Mouse (Mus musculus) limb, embryonic 15.5 days (tissue): ENCODE results near the gene Defb39. TPM values are rescaled to one million over a fixed set of nuclear protein-coding genes. Genes with fewer than 3 reads are reported as not detected.

Experiments used
- ATAC-seq: fragments of 200-750 bp; cut with Nextera tagmentation; 2 replicates; pipeline ENCODE4 v1.8.0; 2017; ENCODE audit warnings: low read depth, moderate TSS enrichment; ENCODE audit not compliant: insufficient number of reproducible peaks, low FRiP score, low TSS enrichment
- H3K27ac ChIP-seq: fragments of 300-500 bp; sonication (generic); 2 replicates; pipeline ENCODE4 v1.5.1; 2015; ENCODE audit warnings: moderate library complexity, mild to moderate bottlenecking, inconsistent platforms
- H3K27me3 ChIP-seq: fragments of 300-500 bp; sonication (generic); 2 replicates; pipeline ENCODE4 v1.6.1; 2015; ENCODE audit warnings: inconsistent platforms
- H3K36me3 ChIP-seq: fragments of 300-500 bp; sonication (generic); 2 replicates; pipeline ENCODE4 v1.6.1; 2015; ENCODE audit warnings: inconsistent platforms
- H3K4me1 ChIP-seq: fragments of 300-500 bp; sonication (generic); 2 replicates; pipeline ENCODE4 v1.6.1; 2015; ENCODE audit warnings: inconsistent platforms
- H3K4me2 ChIP-seq: fragments of 300-500 bp; sonication (generic); 2 replicates; pipeline ENCODE4 v1.6.1; 2015; ENCODE audit warnings: mild to moderate bottlenecking, inconsistent platforms
- H3K4me3 ChIP-seq: fragments of 300-500 bp; sonication (generic); 2 replicates; pipeline ENCODE4 v1.5.1; 2015; ENCODE audit warnings: mild to moderate bottlenecking, inconsistent platforms
- H3K9ac ChIP-seq: fragments of 300-500 bp; sonication (generic); 2 replicates; pipeline ENCODE4 v1.6.1; 2015; ENCODE audit warnings: inconsistent platforms
- H3K9me3 ChIP-seq: fragments of 300-500 bp; sonication (generic); 2 replicates; pipeline ENCODE4 v1.6.1; 2016; ENCODE audit warnings: inconsistent platforms
- WGBS: fragments of 180-500 bp; shearing (Covaris S2); methylation state at CpG from one replicate; pipeline ENCODE4 v1.1.7; 2015; 5-methylcytosine and 5-hydroxymethylcytosine counted together
- polyA plus RNA-seq: library from polyadenylated mRNA; unstranded; fragments of >200 nt; fragmentation: Nextera tagmentation; extraction: Ambion mirVana; gene quantifications from 2 replicates; pipeline ENCODE4 v1.2.1, GENCODE M21; 2015

Defb39 gene
- not detected in 2 replicates for polyA plus RNA-seq

DNA sequence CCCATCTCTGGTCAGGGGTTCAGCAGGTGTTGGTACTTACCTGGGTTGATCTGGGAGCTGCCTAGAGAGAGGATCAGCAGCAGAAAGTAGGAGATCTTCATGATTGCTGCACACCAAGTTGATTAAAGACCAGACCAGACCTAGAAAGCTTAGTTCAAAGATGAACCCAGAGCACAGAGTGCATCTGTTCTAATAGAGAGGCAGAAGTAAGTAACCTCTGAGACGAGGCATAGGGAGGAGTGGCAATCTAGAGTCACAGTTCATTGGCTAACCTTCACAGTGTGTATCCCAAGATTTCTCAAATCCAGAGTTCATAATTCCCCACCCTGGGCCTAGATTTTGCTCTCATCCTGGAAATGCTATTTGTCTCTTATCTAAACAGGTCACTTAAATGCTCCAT is at the start of gene Defb39:
TSS of gene Defb39 (minus strand) at position 101 of the 400 bp plus-strand sequence.
- H3K36me3 ChIP-seq: no peaks in the 10 kb centered on the region

DNA sequence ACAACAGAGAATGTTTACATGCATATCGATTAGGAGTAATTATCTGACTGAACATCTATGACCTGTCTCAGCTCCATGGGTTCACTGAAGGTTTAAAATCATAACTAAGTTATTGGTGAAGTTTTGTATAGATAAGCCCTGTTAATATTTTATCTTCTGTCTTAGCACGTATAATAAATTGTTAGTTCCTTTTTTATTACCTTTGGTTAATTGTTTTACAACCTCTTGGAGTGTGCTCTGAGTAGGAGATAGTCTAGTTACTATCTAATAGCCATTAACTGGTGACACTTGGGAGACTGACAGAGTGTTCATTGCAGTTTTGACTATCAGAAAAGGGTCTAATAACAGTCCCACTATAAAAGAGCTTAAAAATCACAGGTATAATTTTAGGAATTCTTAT is 1.4 kb upstream of the Defb39 start:
- H3K9me3 ChIP-seq: no peaks in the 10 kb centered on the region
- H3K36me3 ChIP-seq: no peaks in the 10 kb centered on the region
- no peak for ATAC-seq
- H3K4me1 ChIP-seq: no peaks in the 10 kb centered on the region
- H3K9ac ChIP-seq: no peak overlapping the region
- 67% methylated on average over 2 of the region's 2 CpGs for WGBS
- H3K4me3 ChIP-seq: no peak overlapping the region
- H3K4me2 ChIP-seq: no peak overlapping the region
- no peaks in the 10 kb centered on the region for H3K27me3 ChIP-seq
- H3K27ac ChIP-seq: no peak overlapping the region

More for the DNA sequence above, at the start of gene Defb39:
- WGBS: 53% methylated on average over 1 of the region's 1 CpGs
- H3K27ac ChIP-seq: no peak within 1 kb of the TSS
- no peak within 1 kb of the TSS for H3K4me3 ChIP-seq
- H3K4me2 ChIP-seq: no peak within 1 kb of the TSS
- no peaks in the 10 kb centered on the region for H3K9me3 ChIP-seq
- no peak for ATAC-seq
- H3K9ac ChIP-seq: no peak within 1 kb of the TSS
- no peaks in the 10 kb centered on the region for H3K27me3 ChIP-seq
- no peaks in the 10 kb centered on the region for H3K4me1 ChIP-seq

DNA sequence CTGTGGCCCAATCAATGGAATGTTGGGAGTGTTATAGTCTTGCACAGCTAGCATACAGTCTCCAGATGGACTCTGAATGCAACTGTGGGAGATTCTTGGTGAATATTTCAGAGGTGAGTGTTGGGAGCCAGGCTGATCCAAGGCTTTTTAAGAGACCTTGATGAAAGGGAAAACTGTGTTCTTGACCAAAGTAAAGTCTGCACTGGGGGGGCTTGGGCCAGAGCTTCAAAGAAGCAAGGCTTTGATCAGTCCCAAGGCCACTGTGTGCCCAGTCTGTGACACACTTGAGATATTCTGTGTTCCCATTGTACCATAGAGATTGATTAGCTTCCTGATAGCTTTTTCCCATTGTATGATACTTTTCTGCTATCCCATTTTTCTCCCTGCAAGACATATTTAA is 1.7 kb downstream of the Defb39 start:
- no peaks in the 10 kb centered on the region for H3K4me1 ChIP-seq
- H3K27ac ChIP-seq: no peak overlapping the region
- no peaks in the 10 kb centered on the region for H3K36me3 ChIP-seq
- H3K4me3 ChIP-seq: no peak overlapping the region
- no peaks in the 10 kb centered on the region for H3K9me3 ChIP-seq
- H3K27me3 ChIP-seq: no peaks in the 10 kb centered on the region
- no peak overlapping the region for H3K4me2 ChIP-seq
- H3K9ac ChIP-seq: no peak overlapping the region
- ATAC-seq: no peak

DNA sequence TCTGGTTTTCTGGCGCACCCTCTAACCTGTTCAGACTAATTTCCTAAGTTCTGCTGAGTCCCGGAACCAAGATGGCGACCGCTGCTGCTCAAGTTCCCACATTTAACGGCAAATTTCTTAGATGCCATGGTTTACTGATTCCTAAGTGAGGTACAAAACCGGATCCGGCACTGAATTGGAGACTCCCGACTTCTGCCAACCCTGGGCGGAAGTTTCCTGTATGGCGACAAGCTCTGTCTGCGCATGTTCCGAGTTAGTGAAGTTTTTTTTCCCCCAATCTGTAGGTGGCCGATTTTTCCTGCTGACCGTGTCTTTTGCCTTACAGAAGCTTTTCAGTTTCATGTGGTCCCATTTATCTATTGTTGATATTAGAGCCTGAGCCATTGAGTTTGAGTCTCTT is 19.4 kb downstream of the Defb39 start:
- no peak for ATAC-seq
- Histone ChIP-seq H3K4me2 (no peak overlapping the region), H3K4me1 (no peaks in the 10 kb centered on the region), H3K27ac (no peak overlapping the region), H3K4me3 (no peak overlapping the region), H3K9me3 (no peaks in the 10 kb centered on the region), H3K27me3 (no peaks in the 10 kb centered on the region), H3K9ac (no peak overlapping the region), H3K36me3 (no peaks in the 10 kb centered on the region)
- WGBS: 92% methylated on average over 14 of the region's 14 CpGs

DNA sequence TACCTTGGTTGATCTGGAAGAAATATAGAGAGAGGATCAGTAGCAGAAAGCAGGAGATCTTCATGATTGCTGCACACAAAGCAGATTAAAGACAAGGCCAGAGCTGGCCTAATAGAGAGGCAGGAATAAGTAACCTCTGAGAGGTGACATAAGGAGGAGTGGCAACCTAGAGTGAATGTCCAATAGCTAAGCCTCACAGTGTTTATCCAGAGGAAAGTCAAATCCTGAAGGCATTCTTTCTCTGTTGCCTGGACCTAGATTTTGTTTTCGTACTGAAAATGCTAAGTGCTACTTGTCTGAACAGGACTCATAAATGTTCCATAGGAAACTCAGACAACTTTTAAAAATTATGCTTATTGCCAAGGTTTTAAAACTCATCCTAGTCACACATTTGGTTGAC is 38.1 kb downstream of the Defb39 start, which contains the start of gene Defb38:
TSS of gene Defb38 (minus strand) at position 101 of the 400 bp plus-strand sequence.
- Histone ChIP-seq H3K4me1 (no peaks in the 10 kb centered on the region), H3K4me2 (no peak within 1 kb of the TSS), H3K9ac (no peak within 1 kb of the TSS), H3K36me3 (no peaks in the 10 kb centered on the region), H3K9me3 (no peaks in the 10 kb centered on the region), H3K27me3 (no peaks in the 10 kb centered on the region), H3K4me3 (no peak within 1 kb of the TSS), H3K27ac (no peak within 1 kb of the TSS)
- 87% methylated on average over 1 of the region's 1 CpGs for WGBS
- no peak for ATAC-seq

Other genes starting within 250 kb of the Defb39 start
- not detected in 2 replicates for gene Defb40, start 86.6 kb downstream of the Defb39 start, polyA plus RNA-seq
- gene Defb37, start 73.8 kb downstream of the Defb39 start, polyA plus RNA-seq: not detected in 2 replicates
- gene Defb38, start 38.2 kb downstream of the Defb39 start, polyA plus RNA-seq: not detected in 2 replicates
- not detected in 2 replicates for gene Defb12, start 50.0 kb upstream of the Defb39 start, polyA plus RNA-seq
- gene Defb34, start 58.9 kb upstream of the Defb39 start, polyA plus RNA-seq: not detected in 2 replicates
- not detected in 2 replicates for gene Gm45826, start 76.0 kb upstream of the Defb39 start, polyA plus RNA-seq
- 5.5 and 8.6 TPM in 2 replicates for gene Defb14, start 129.5 kb upstream of the Defb39 start, polyA plus RNA-seq
- 5.0 and 5.7 TPM in 2 replicates for gene Defb4, start 133.9 kb upstream of the Defb39 start, polyA plus RNA-seq
- not detected in 2 replicates for gene Defb6, start 160.7 kb upstream of the Defb39 start, polyA plus RNA-seq
- not detected in 2 replicates for gene Defb46, start 175.1 kb upstream of the Defb39 start, polyA plus RNA-seq
- not detected in 2 replicates for gene Defb5, start 182.8 kb upstream of the Defb39 start, polyA plus RNA-seq
- not detected in 2 replicates for gene Defb3, start 228.6 kb upstream of the Defb39 start, polyA plus RNA-seq